Mouse (Mus musculus): ENCODE results near the gene Slc37a1.

- no peak for TF ChIP-seq GATA1 (IDR thresholded peaks at IDR 0.05; ENCODE audit: borderline replicate concordance, low read length)
- TF ChIP-seq FLI1 (IDR thresholded peaks at IDR 0.05; ENCODE audit: low read length): no peak
Observed at GRCm38 (mm10) chr17:31355792-31356502, 69.4 kb downstream of the Slc37a1 start.

All from megakaryocyte, embryonic 14.5 days (primary cell).